Mouse (Mus musculus) kidney, adult 2 months (tissue): ENCODE data around the gene Smim1.

Experiments used
- CTCF ChIP-seq: fragments of 200-500 bp; conservative IDR thresholded peaks from 2 replicates; pipeline ENCODE4 v1.5.1; 2011; ENCODE audit warnings: low read depth, mild to moderate bottlenecking, control low read depth, low read length, moderate library complexity, mixed read lengths; ENCODE audit not compliant: insufficient read depth, insufficient read length
- POLR2A ChIP-seq: fragments of 200-500 bp; IDR thresholded peaks from one replicate; pipeline ENCODE4 v1.6.1; 2011; ENCODE audit warnings: low read depth, low read length, control low read depth

- TF ChIP-seq CTCF (no peak), POLR2A (no peak)
These were observed 25.4 kb upstream of the Smim1 start for GRCm38 (mm10) chr4:154051401-154051800.
